Mouse (Mus musculus): Measurements from ENCODE around the gene Gm17509. TPM values are rescaled to one million over a fixed set of nuclear protein-coding genes. Genes with fewer than 3 reads are reported as not detected.

The Gm17509 gene
- polyA plus RNA-seq (2015; fragmentation: Nextera tagmentation; extraction: Ambion mirVana) = 0.59 and 0.64 TPM in 2 replicates

GRCm38 (mm10) chr13:117220501-117221321 is at the start of gene Gm17509:
Gene Gm17509, minus strand, starts transcription at chr13:117221075.
- Histone ChIP-seq H3K4me1 (peaks cover 11% of the 10 kb centered on the region; the same call in 1 of the 2 replicates), H3K9me3 (replicated peaks) (no peaks in the 10 kb centered on the region), H3K27ac (peak within 1 kb of the TSS; percentile 44), H3K27me3 (no peaks in the 10 kb centered on the region), H3K36me3 (ENCODE audit: poor library complexity, severe bottlenecking) (no peaks in the 10 kb centered on the region), H3K4me2 (peak within 1 kb of the TSS; percentile 77), H3K4me3 (peak within 1 kb of the TSS; percentile 77), H3K9ac (peak within 1 kb of the TSS; percentile 85)
- ATAC-seq = peak; percentile 94
- WGBS = under 1% methylated on average over 67 of the region's 67 CpGs

GRCm38 (mm10) chr13:117267963-117268362 is 47.1 kb upstream of the Gm17509 start:
- no peak overlapping the region for H3K4me2 ChIP-seq
- WGBS = 95% methylated on average over 14 of the region's 14 CpGs
- H3K9me3 ChIP-seq (replicated peaks) = no peaks in the 10 kb centered on the region
- no peaks in the 10 kb centered on the region for H3K4me1 ChIP-seq
- H3K27ac ChIP-seq = no peak overlapping the region
- no peak overlapping the region for H3K9ac ChIP-seq
- H3K36me3 ChIP-seq (ENCODE audit: poor library complexity, severe bottlenecking) = 0 out of 2 replicates have a peak, but pooled peaks cover 6% of the 10 kb centered on the region
- no peak for ATAC-seq
- H3K4me3 ChIP-seq = no peak overlapping the region
- no peaks in the 10 kb centered on the region for H3K27me3 ChIP-seq

GRCm38 (mm10) chr13:117266156-117266555 is 45.3 kb upstream of the Gm17509 start:
- no peaks in the 10 kb centered on the region for H3K9me3 ChIP-seq (replicated peaks)
- 0 out of 2 replicates have a peak, but pooled peaks cover 6% of the 10 kb centered on the region for H3K36me3 ChIP-seq (ENCODE audit: poor library complexity, severe bottlenecking)
- no peak overlapping the region for H3K4me2 ChIP-seq
- H3K27me3 ChIP-seq = no peaks in the 10 kb centered on the region
- no peaks in the 10 kb centered on the region for H3K4me1 ChIP-seq
- WGBS = 84% methylated on average over 2 of the region's 2 CpGs
- no peak for ATAC-seq
- no peak overlapping the region for H3K27ac ChIP-seq
- no peak overlapping the region for H3K9ac ChIP-seq
- no peak overlapping the region for H3K4me3 ChIP-seq

- 92% methylated on average over 4 of the region's 4 CpGs for WGBS
- no peak for ATAC-seq
- no peaks in the 10 kb centered on the region for H3K36me3 ChIP-seq (ENCODE audit: poor library complexity, severe bottlenecking)
These were observed 39.8 kb upstream of the Gm17509 start for GRCm38 (mm10) chr13:117260704-117261103.

GRCm38 (mm10) chr13:117242621-117243020 is 21.7 kb upstream of the Gm17509 start:
- H3K27ac ChIP-seq = no peak overlapping the region
- no peaks in the 10 kb centered on the region for H3K36me3 ChIP-seq (ENCODE audit: poor library complexity, severe bottlenecking)
- H3K4me2 ChIP-seq = no peak overlapping the region
- no peaks in the 10 kb centered on the region for H3K27me3 ChIP-seq
- no peaks in the 10 kb centered on the region for H3K4me1 ChIP-seq
- H3K9ac ChIP-seq = no peak overlapping the region
- ATAC-seq = no peak
- no peak overlapping the region for H3K4me3 ChIP-seq
- H3K9me3 ChIP-seq (replicated peaks) = no peaks in the 10 kb centered on the region
- 86% methylated on average over 5 of the region's 5 CpGs for WGBS

More at GRCm38 (mm10) chr13:117260704-117261103, 39.8 kb upstream of the Gm17509 start:
- H3K27ac ChIP-seq = no peak overlapping the region
- no peaks in the 10 kb centered on the region for H3K27me3 ChIP-seq
- no peak overlapping the region for H3K4me2 ChIP-seq
- no peaks in the 10 kb centered on the region for H3K4me1 ChIP-seq
- no peaks in the 10 kb centered on the region for H3K9me3 ChIP-seq (replicated peaks)
- H3K4me3 ChIP-seq = no peak overlapping the region
- H3K9ac ChIP-seq = no peak overlapping the region

GRCm38 (mm10) chr13:117242063-117242462 is 21.2 kb upstream of the Gm17509 start:
- 89% methylated on average over 3 of the region's 3 CpGs for WGBS
- Histone ChIP-seq H3K27ac (no peak overlapping the region), H3K36me3 (ENCODE audit: poor library complexity, severe bottlenecking) (no peaks in the 10 kb centered on the region), H3K9me3 (replicated peaks) (no peaks in the 10 kb centered on the region), H3K4me1 (no peaks in the 10 kb centered on the region), H3K4me2 (no peak overlapping the region), H3K4me3 (no peak overlapping the region), H3K9ac (no peak overlapping the region), H3K27me3 (no peaks in the 10 kb centered on the region)
- no peak for ATAC-seq

- peaks cover 10% of the 10 kb centered on the region for H3K4me1 ChIP-seq
- no peaks in the 10 kb centered on the region for H3K27me3 ChIP-seq
- no peak overlapping the region for H3K4me2 ChIP-seq
- no peak for ATAC-seq
- no peaks in the 10 kb centered on the region for H3K36me3 ChIP-seq (ENCODE audit: poor library complexity, severe bottlenecking)
- WGBS = 91% methylated on average over 4 of the region's 4 CpGs
- no peak overlapping the region for H3K9ac ChIP-seq
- no peak overlapping the region for H3K4me3 ChIP-seq
- H3K27ac ChIP-seq = no peak overlapping the region
- H3K9me3 ChIP-seq (replicated peaks) = no peaks in the 10 kb centered on the region
These were observed 16.2 kb upstream of the Gm17509 start for GRCm38 (mm10) chr13:117237111-117237510.

- Histone ChIP-seq H3K36me3 (ENCODE audit: poor library complexity, severe bottlenecking) (no peaks in the 10 kb centered on the region), H3K27ac (no peak overlapping the region), H3K9ac (no peak overlapping the region), H3K4me3 (no peak overlapping the region), H3K4me2 (no peak overlapping the region), H3K4me1 (peaks cover 10% of the 10 kb centered on the region), H3K9me3 (replicated peaks) (no peaks in the 10 kb centered on the region), H3K27me3 (no peaks in the 10 kb centered on the region)
- WGBS = 57% methylated on average over 11 of the region's 11 CpGs
- peak; percentile 65 for ATAC-seq
These were observed 14.8 kb upstream of the Gm17509 start for GRCm38 (mm10) chr13:117235530-117236212.

- H3K4me2 ChIP-seq = no peak overlapping the region
- no peaks in the 10 kb centered on the region for H3K27me3 ChIP-seq
- H3K27ac ChIP-seq = no peak overlapping the region
- no peaks in the 10 kb centered on the region for H3K9me3 ChIP-seq (replicated peaks)
- WGBS = 51% methylated on average over 7 of the region's 7 CpGs
- no peak overlapping the region for H3K4me3 ChIP-seq
- no peaks in the 10 kb centered on the region for H3K36me3 ChIP-seq (ENCODE audit: poor library complexity, severe bottlenecking)
- no peak overlapping the region for H3K9ac ChIP-seq
- peaks cover 10% of the 10 kb centered on the region for H3K4me1 ChIP-seq
- ATAC-seq = peak; percentile 27; the same call in 1 of the 2 replicates
These were observed 13.6 kb upstream of the Gm17509 start for GRCm38 (mm10) chr13:117234486-117234885.

GRCm38 (mm10) chr13:117233808-117234207 is 12.9 kb upstream of the Gm17509 start:
- H3K4me2 ChIP-seq = no peak overlapping the region
- H3K9me3 ChIP-seq (replicated peaks) = no peaks in the 10 kb centered on the region
- peaks cover 10% of the 10 kb centered on the region for H3K4me1 ChIP-seq
- ATAC-seq = no peak
- H3K9ac ChIP-seq = no peak overlapping the region
- WGBS = 95% methylated on average over 8 of the region's 8 CpGs
- no peaks in the 10 kb centered on the region for H3K27me3 ChIP-seq
- no peak overlapping the region for H3K27ac ChIP-seq
- no peaks in the 10 kb centered on the region for H3K36me3 ChIP-seq (ENCODE audit: poor library complexity, severe bottlenecking)
- H3K4me3 ChIP-seq = no peak overlapping the region

GRCm38 (mm10) chr13:117230371-117231110 is 9.7 kb upstream of the Gm17509 start:
- H3K4me2 ChIP-seq = no peak overlapping the region
- H3K36me3 ChIP-seq (ENCODE audit: poor library complexity, severe bottlenecking) = no peaks in the 10 kb centered on the region
- H3K4me3 ChIP-seq = no peak overlapping the region
- no peak overlapping the region for H3K27ac ChIP-seq
- H3K27me3 ChIP-seq = no peaks in the 10 kb centered on the region
- H3K9me3 ChIP-seq (replicated peaks) = no peaks in the 10 kb centered on the region
- H3K9ac ChIP-seq = no peak overlapping the region
- H3K4me1 ChIP-seq = peaks cover 3% of the 10 kb centered on the region
- no peak for ATAC-seq
- WGBS = 84% methylated on average over 6 of the region's 6 CpGs

GRCm38 (mm10) chr13:117225561-117225960 is 4.7 kb upstream of the Gm17509 start:
- Histone ChIP-seq H3K9me3 (replicated peaks) (no peaks in the 10 kb centered on the region), H3K27ac (no peak overlapping the region), H3K9ac (no peak overlapping the region), H3K4me3 (no peak overlapping the region), H3K4me1 (0 out of 2 replicates have a peak, but pooled peaks cover 11% of the 10 kb centered on the region), H3K4me2 (no peak overlapping the region), H3K27me3 (no peaks in the 10 kb centered on the region), H3K36me3 (ENCODE audit: poor library complexity, severe bottlenecking) (no peaks in the 10 kb centered on the region)
- WGBS = 88% methylated on average over 6 of the region's 6 CpGs
- ATAC-seq = no peak
